Mouse (Mus musculus) embryonic fibroblast, embryonic 13.5 days (primary cell): Measurements from ENCODE around the gene Cd180. TPM values are rescaled to one million over a fixed set of nuclear protein-coding genes. Genes with fewer than 3 reads are reported as not detected.
A peak's percentile ranks its signal among the peaks of the same experiment; 100 is the strongest.

ENCODE experiments used
- H3K27ac ChIP-seq: 2 replicates; pipeline ENCODE4 v1.5.1; 2012; ENCODE audit warnings: low read length, control low read depth, inconsistent platforms; ENCODE audit not compliant: insufficient read depth
- H3K4me1 ChIP-seq: 2 replicates; pipeline ENCODE4 v1.6.1; 2011; ENCODE audit warnings: low read length; ENCODE audit not compliant: control insufficient read depth, insufficient read depth
- H3K4me3 ChIP-seq: 2 replicates; pipeline ENCODE4 v1.5.1; 2011; ENCODE audit warnings: mild to moderate bottlenecking, control low read depth, low read length; ENCODE audit not compliant: insufficient read depth
- CTCF ChIP-seq: IDR thresholded peaks from 2 replicates; pipeline ENCODE4 v1.5.1; 2011; ENCODE audit warnings: mild to moderate bottlenecking, control low read depth, low read length, moderate library complexity, borderline replicate concordance; ENCODE audit not compliant: insufficient read depth
- POLR2A ChIP-seq: IDR thresholded peaks from 2 replicates; pipeline ENCODE4 v1.6.1; 2011; ENCODE audit warnings: low read depth, mild to moderate bottlenecking, control low read depth, low read length, moderate library complexity
- polyA plus RNA-seq: library from polyadenylated mRNA; stranded (reverse); fragments of >200 nt; gene quantifications from 2 replicates; pipeline ENCODE4 v1.2.4, GENCODE M21; 2011; ENCODE audit warnings: low read depth; ENCODE audit not compliant: missing spikeins, insufficient read length

Gene Cd180
- polyA plus RNA-seq, 1 experiment, result 0.91 TPM

- TF ChIP-seq POLR2A, result no peak
- no peak for TF ChIP-seq CTCF
- Histone ChIP-seq H3K4me1 (peaks cover 13% of the 10 kb centered on the region), H3K4me3 (no peak overlapping the region), H3K27ac (0 out of 2 replicates have a peak overlapping the region, but pooled peaks have one; percentile 20)
These were observed 61.8 kb downstream of the Cd180 start for GRCm38 (mm10) chr13:102755124-102755523.

GRCm38 (mm10) chr13:102756071-102756470, 62.7 kb downstream of the Cd180 start:
- TF ChIP-seq POLR2A (no peak), CTCF (no peak)
- Histone ChIP-seq H3K4me3 (no peak overlapping the region), H3K27ac (no peak overlapping the region), H3K4me1 (peaks cover 13% of the 10 kb centered on the region)

GRCm38 (mm10) chr13:102758021-102758420, 64.7 kb downstream of the Cd180 start:
- H3K4me1 ChIP-seq, result peaks cover 13% of the 10 kb centered on the region
- H3K27ac ChIP-seq, result no peak overlapping the region
- no peak for TF ChIP-seq POLR2A
- no peak for TF ChIP-seq CTCF
- no peak overlapping the region for H3K4me3 ChIP-seq

- Histone ChIP-seq H3K27ac (no peak overlapping the region), H3K4me3 (no peak overlapping the region), H3K4me1 (0 out of 2 replicates have a peak, but pooled peaks cover under 1% of the 10 kb centered on the region)
- TF ChIP-seq CTCF, result no peak
- no peak for TF ChIP-seq POLR2A
These were observed 68.1 kb downstream of the Cd180 start for GRCm38 (mm10) chr13:102761410-102761809.

GRCm38 (mm10) chr13:102762203-102762602, 68.8 kb downstream of the Cd180 start:
- Histone ChIP-seq H3K4me3 (no peak overlapping the region), H3K4me1 (no peaks in the 10 kb centered on the region), H3K27ac (no peak overlapping the region)
- TF ChIP-seq POLR2A (no peak), CTCF (no peak)

- Histone ChIP-seq H3K4me1 (no peaks in the 10 kb centered on the region), H3K4me3 (no peak overlapping the region), H3K27ac (no peak overlapping the region)
- TF ChIP-seq CTCF, result no peak
- no peak for TF ChIP-seq POLR2A
These were observed 70.9 kb downstream of the Cd180 start for GRCm38 (mm10) chr13:102764218-102764617.

- Histone ChIP-seq H3K4me1 (no peaks in the 10 kb centered on the region), H3K27ac (no peak overlapping the region), H3K4me3 (no peak overlapping the region)
- no peak for TF ChIP-seq POLR2A
- no peak for TF ChIP-seq CTCF
These were observed 71.9 kb downstream of the Cd180 start for GRCm38 (mm10) chr13:102765216-102765615.

GRCm38 (mm10) chr13:102767110-102767509, 73.8 kb downstream of the Cd180 start:
- TF ChIP-seq CTCF, result no peak
- no peak for TF ChIP-seq POLR2A
- Histone ChIP-seq H3K4me3 (no peak overlapping the region), H3K27ac (no peak overlapping the region), H3K4me1 (peaks cover 5% of the 10 kb centered on the region)

- Histone ChIP-seq H3K4me3 (no peak overlapping the region), H3K27ac (no peak overlapping the region), H3K4me1 (peaks cover 5% of the 10 kb centered on the region)
- TF ChIP-seq POLR2A, result no peak
These were observed 75.2 kb downstream of the Cd180 start for GRCm38 (mm10) chr13:102768512-102768911.

GRCm38 (mm10) chr13:102770194-102770593, 76.8 kb downstream of the Cd180 start:
- H3K27ac ChIP-seq, result peak overlapping the region; percentile 47; the same call in 1 of the 2 replicates
- no peak overlapping the region for H3K4me3 ChIP-seq
- H3K4me1 ChIP-seq, result peaks cover 5% of the 10 kb centered on the region
- TF ChIP-seq CTCF (no peak), POLR2A (no peak)

GRCm38 (mm10) chr13:102773169-102773568, 79.8 kb downstream of the Cd180 start:
- Histone ChIP-seq H3K4me1 (peaks cover 5% of the 10 kb centered on the region), H3K27ac (no peak overlapping the region), H3K4me3 (no peak overlapping the region)
- TF ChIP-seq POLR2A, result no peak
- no peak for TF ChIP-seq CTCF
